9 mouse cellular contexts compared by ENCODE assay signal in the genomic region with DNA sequence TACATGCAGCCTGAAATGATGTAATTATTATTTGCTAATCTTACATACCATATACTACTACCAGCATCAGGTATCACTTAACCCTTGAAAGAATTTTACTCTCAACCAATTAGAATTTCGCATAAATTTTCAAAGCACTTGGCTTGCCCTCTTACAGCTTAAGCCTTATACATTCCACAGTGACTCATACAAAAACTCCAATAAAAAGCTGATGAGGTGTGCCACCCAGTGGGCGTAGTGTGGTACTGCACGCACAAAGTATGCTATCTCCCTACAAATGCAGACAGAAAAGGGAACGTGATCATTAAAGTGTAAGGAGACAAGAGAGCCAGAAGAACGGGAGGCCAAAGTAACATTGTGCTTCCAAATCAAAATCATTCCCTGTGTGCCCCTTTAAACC. TPM values are rescaled to one million over a fixed set of nuclear protein-coding genes. Genes with fewer than 3 reads are reported as not detected.
DNase-seq lines count a peak whose midpoint lies in the region; ATAC-seq and TF ChIP-seq lines count a peak whose summit lies in the region.
"Had no signal": no experiment of that assay in that cellular context is flagged by ENCODE, and none has a peak within 500 bp of the region (broad histone marks: within the 10 kb centered on the region; RNA-seq: fewer than 3 reads in every experiment).

No protein-coding gene starts in this region.

- H3K9me3 ChIP-seq in G1E (replicated peaks) = no peaks in the 10 kb centered on the region
- no peaks in the 10 kb centered on the region for H3K9me3 ChIP-seq in forebrain, postnatal 0 days (ENCODE audit: low read length)
- H3K9me3 ChIP-seq in liver, embryonic 16.5 days (replicated peaks; ENCODE audit: control insufficient read depth, low read length) = no peaks in the 10 kb centered on the region
- H3K9me3 ChIP-seq: liver, embryonic 15.5 days had no signal

- peak; percentile 54 for ATAC-seq in G1E (ENCODE audit: extremely low read depth, insufficient number of reproducible peaks, low FRiP score, poor library complexity, severe bottlenecking)
- peak; percentile 34 for ATAC-seq in forebrain, postnatal 0 days
- ATAC-seq in liver, embryonic 16.5 days (ENCODE audit: low read depth) = peak; percentile 27; the same call in 1 of the 2 replicates

- no peak overlapping the region for H3K4me2 ChIP-seq in forebrain, postnatal 0 days (ENCODE audit: low read depth)
- no peak overlapping the region for H3K4me2 ChIP-seq in liver, embryonic 16.5 days (ENCODE audit: low read depth, low read length)
- H3K4me2 ChIP-seq: liver, embryonic 15.5 days had no signal

- H3K27me3 ChIP-seq in G1E (ENCODE audit: insufficient read depth, low read length) = no peaks in the 10 kb centered on the region
- no peaks in the 10 kb centered on the region for H3K27me3 ChIP-seq in forebrain, postnatal 0 days (ENCODE audit: insufficient read depth, low read length)
- H3K27me3 ChIP-seq in liver, embryonic 16.5 days (ENCODE audit: control insufficient read depth, insufficient read depth, low read depth, low read length) = no peaks in the 10 kb centered on the region
- H3K27me3 ChIP-seq: liver, embryonic 15.5 days had no signal

- peaks cover 8% of the 10 kb centered on the region for H3K4me1 ChIP-seq in G1E (ENCODE audit: insufficient read depth, low read depth, low read length)
- no peaks in the 10 kb centered on the region for H3K4me1 ChIP-seq in forebrain, postnatal 0 days (ENCODE audit: insufficient read depth)
- H3K4me1 ChIP-seq in liver, embryonic 16.5 days (ENCODE audit: control insufficient read depth, low read depth, low read length) = no peaks in the 10 kb centered on the region; the same call in 1 of the 2 replicates

- WGBS in forebrain, postnatal 0 days = 26% methylated on average over 5 of the region's 5 CpGs
- WGBS in liver, embryonic 16.5 days (ENCODE audit: insufficient replicate concordance) = 12% methylated on average over 5 of the region's 5 CpGs

- H3K4me3 ChIP-seq in G1E (ENCODE audit: low read depth, low read length) = no peak overlapping the region
- no peak overlapping the region for H3K4me3 ChIP-seq in forebrain, postnatal 0 days (ENCODE audit: low read depth, low read length)
- no peak overlapping the region for H3K4me3 ChIP-seq in liver, embryonic 16.5 days (ENCODE audit: low read depth, low read length)
- H3K4me3 ChIP-seq: liver, embryonic 15.5 days had no signal

- no peak overlapping the region for H3K27ac ChIP-seq in forebrain, postnatal 0 days (ENCODE audit: low read depth, low read length)
- H3K27ac ChIP-seq in liver, embryonic 16.5 days (ENCODE audit: low read length) = no peak overlapping the region
- H3K27ac ChIP-seq: liver, embryonic 15.5 days had no signal

- peak; percentile 5 for DNase-seq in heart, adult 8-10 months (ENCODE audit: low spot score)
- DNase-seq in heart, adult 11 months = no peak
- no peak for DNase-seq in G1E (ENCODE audit: low spot score)
- DNase-seq in cerebellum, adult 18-20 months = peak; percentile 28 to 52
- DNase-seq in forebrain, postnatal 0 days = peak; percentile 76
- DNase-seq in layer of hippocampus, adult 18-20 months (ENCODE audit: low spot score in 2 of 2) = peak; percentile 8 to 68
- DNase-seq in right cerebral cortex, postnatal 14 days = peak; percentile 22

- H3K9ac ChIP-seq in forebrain, postnatal 0 days = no peak overlapping the region
- no peak overlapping the region for H3K9ac ChIP-seq in liver, embryonic 16.5 days (ENCODE audit: low read depth, low read length)
- H3K9ac ChIP-seq: liver, embryonic 15.5 days had no signal

- TF ChIP-seq CTCF in G1E (IDR thresholded peaks at IDR 0.05; ENCODE audit: low read depth, low read length) = peak; percentile 52
- TF ChIP-seq CTCF in forebrain, postnatal 0 days (IDR thresholded peaks at IDR 0.05; ENCODE audit: low read depth) = peak; percentile 80

- H3K36me3 ChIP-seq in G1E (replicated peaks) = peaks cover 36% of the 10 kb centered on the region
- H3K36me3 ChIP-seq in forebrain, postnatal 0 days (ENCODE audit: insufficient read depth) = no peaks in the 10 kb centered on the region
- H3K36me3 ChIP-seq in liver, embryonic 16.5 days (ENCODE audit: control insufficient read depth, insufficient read depth) = no peaks in the 10 kb centered on the region
- H3K36me3 ChIP-seq: liver, embryonic 15.5 days had no signal

RNA-seq across cellular contexts. Expression of a gene that starts 31.8 kb away (rescaled TPM):
- not detected for total RNA-seq in heart, adult 8-10 months (2022)
- total RNA-seq in G1E (2014; fragmentation: Nextera tagmentation) = 0.24 and 0.90 TPM in 2 replicates
- total RNA-seq in G1E (2017) = 0.11 TPM in 1 of 2 replicates, not detected in the other
- 0.30 and 0.35 TPM in 2 replicates for polyA plus RNA-seq in G1E (2012)
- 0.71 and 1.5 TPM in 2 replicates for total RNA-seq in forebrain, postnatal 0 days (2014; rRNA removed)
- 1.9 and 2.6 TPM in 2 replicates for polyA plus RNA-seq in forebrain, postnatal 0 days (2015; fragmentation: Nextera tagmentation; extraction: Ambion mirVana)
- under 1 TPM; 0.51 to 0.97 TPM for total RNA-seq in layer of hippocampus, adult 18-20 months (2021)
- 0.85 and 1.8 TPM in 2 replicates for polyA plus RNA-seq in liver, embryonic 16.5 days (2015; fragmentation: Nextera tagmentation; extraction: Ambion mirVana)

RNA-seq across cellular contexts. Expression of a gene that starts 39.0 kb away (rescaled TPM):
- total RNA-seq in heart, adult 8-10 months (2022) = 1 to 10 TPM; 2.8 to 5.7 (median 3.9) TPM
- 15.1 and 15.6 TPM in 2 replicates for total RNA-seq in G1E (2014; fragmentation: Nextera tagmentation)
- total RNA-seq in G1E (2017) = 4.3 and 6.7 TPM in 2 replicates
- 22.8 and 26.4 TPM in 2 replicates for polyA plus RNA-seq in G1E (2012)
- total RNA-seq in forebrain, postnatal 0 days (2014; rRNA removed) = 8.2 and 8.8 TPM in 2 replicates
- 2.1 and 2.2 TPM in 2 replicates for polyA plus RNA-seq in forebrain, postnatal 0 days (2015; fragmentation: Nextera tagmentation; extraction: Ambion mirVana)
- total RNA-seq in layer of hippocampus, adult 18-20 months (2021) = 1 to 10 TPM; 5.6 to 6.1 TPM
- 54.8 and 64.1 TPM in 2 replicates for polyA plus RNA-seq in liver, embryonic 16.5 days (2015; fragmentation: Nextera tagmentation; extraction: Ambion mirVana)

RNA-seq across cellular contexts. Expression of a gene that starts 50.3 kb away (rescaled TPM):
- total RNA-seq in heart, adult 8-10 months (2022) = not detected
- total RNA-seq in G1E (2014; fragmentation: Nextera tagmentation) = not detected in 2 replicates
- total RNA-seq in G1E (2017) = not detected in 2 replicates
- polyA plus RNA-seq in G1E (2012) = 0.74 and 0.92 TPM in 2 replicates
- not detected in 2 replicates for total RNA-seq in forebrain, postnatal 0 days (2014; rRNA removed)
- polyA plus RNA-seq in forebrain, postnatal 0 days (2015; fragmentation: Nextera tagmentation; extraction: Ambion mirVana) = not detected in 2 replicates
- not detected for total RNA-seq in layer of hippocampus, adult 18-20 months (2021)
- not detected in 2 replicates for polyA plus RNA-seq in liver, embryonic 16.5 days (2015; fragmentation: Nextera tagmentation; extraction: Ambion mirVana)
- polyA plus RNA-seq: liver, embryonic 15.5 days had no signal

Comparison
In these comparisons a context has a peak if more than half of its experiments do, and no peak if none do; other contexts are left out.
1. DNase-seq: peak in heart, adult 8-10 months (single experiment), cerebellum, adult 18-20 months (2 of 2), forebrain, postnatal 0 days (single experiment), layer of hippocampus, adult 18-20 months (2 of 2) and right cerebral cortex, postnatal 14 days (single experiment); none in heart, adult 11 months (single experiment) and G1E (single experiment).
2. Peak in every context shown above with its lines, with median percentiles within 50 percentile points of each other: ATAC-seq.